Mouse (Mus musculus): ENCODE data around the gene B630019K06Rik.

GRCm38 (mm10) chrX:8852486-8852885 is 39.7 kb upstream of the B630019K06Rik start:
- no peak for TF ChIP-seq CTCF (IDR thresholded peaks at IDR 0.05; ENCODE audit: extremely low read depth, insufficient read depth, low read length)
- no peak for TF ChIP-seq POLR2A (IDR thresholded peaks at IDR 0.05; ENCODE audit: extremely low read depth, insufficient read depth, low read length)

Measured in cortical plate, adult 2 months (tissue).